Mouse (Mus musculus) brain, embryonic 14.5 days (tissue): ENCODE data around the gene Col4a3. TPM values are rescaled to one million over a fixed set of nuclear protein-coding genes. Genes with fewer than 3 reads are reported as not detected.
A peak's percentile ranks its signal among the peaks of the same experiment; 100 is the strongest.

Source experiments
- DNase-seq: peaks from one replicate; pipeline ENCODE4 v3.0.0-alpha.2; 2011; ENCODE audit warnings: low read depth
- CTCF ChIP-seq: fragments of 200-500 bp; IDR thresholded peaks from 2 replicates; pipeline ENCODE4 v1.5.1; 2012; ENCODE audit warnings: inconsistent platforms, mild to moderate bottlenecking, moderate library complexity, borderline replicate concordance; ENCODE audit not compliant: insufficient read depth, insufficient read length; ENCODE audit errors: extremely low read depth
- POLR2A ChIP-seq: fragments of 200-500 bp; IDR thresholded peaks from 2 replicates; pipeline ENCODE4 v1.6.1; 2012; ENCODE audit warnings: mild to moderate bottlenecking, inconsistent platforms, borderline replicate concordance; ENCODE audit not compliant: poor library complexity, insufficient read depth, insufficient read length, severe bottlenecking; ENCODE audit errors: extremely low read depth
- polyA plus RNA-seq: library from polyadenylated mRNA; depleted of rRNA; stranded (reverse); fragments of >200 nt; gene quantifications from 2 replicates; pipeline ENCODE4 v1.2.3, GENCODE M21; 2012

Col4a3 gene
- polyA plus RNA-seq, 1 experiment, result 0.25 TPM

- DNase-seq, result no peak
- TF ChIP-seq POLR2A, result no peak
- no peak for TF ChIP-seq CTCF
Observed at GRCm38 (mm10) chr1:82637414-82637813, 50.7 kb downstream of the Col4a3 start.

GRCm38 (mm10) chr1:82638428-82638827, 51.7 kb downstream of the Col4a3 start:
- DNase-seq, result no peak
- TF ChIP-seq POLR2A (no peak), CTCF (no peak)

GRCm38 (mm10) chr1:82641316-82641987, 54.7 kb downstream of the Col4a3 start:
- TF ChIP-seq CTCF (peak; percentile 94), POLR2A (no peak)

GRCm38 (mm10) chr1:82647989-82648388, 61.3 kb downstream of the Col4a3 start:
- TF ChIP-seq POLR2A, result no peak
- no peak for TF ChIP-seq CTCF
- DNase-seq, result peak; percentile 8

More at GRCm38 (mm10) chr1:82641316-82641987, 54.7 kb downstream of the Col4a3 start:
- peak; percentile 86 for DNase-seq

- TF ChIP-seq CTCF (no peak), POLR2A (no peak)
- peak; percentile 87 for DNase-seq
Observed at GRCm38 (mm10) chr1:82650868-82651267, 64.1 kb downstream of the Col4a3 start.

GRCm38 (mm10) chr1:82654046-82654445, 67.3 kb downstream of the Col4a3 start:
- TF ChIP-seq CTCF (no peak), POLR2A (no peak)
- no peak for DNase-seq

GRCm38 (mm10) chr1:82656452-82656851, 69.7 kb downstream of the Col4a3 start:
- TF ChIP-seq POLR2A (no peak), CTCF (no peak)
- no peak for DNase-seq

- DNase-seq, result no peak
- TF ChIP-seq POLR2A (no peak), CTCF (no peak)
Observed at GRCm38 (mm10) chr1:82662269-82662668, 75.5 kb downstream of the Col4a3 start.

- peak; percentile 65 for DNase-seq
- no peak for TF ChIP-seq CTCF
Observed at GRCm38 (mm10) chr1:82663522-82663921, 76.8 kb downstream of the Col4a3 start.

GRCm38 (mm10) chr1:82686328-82686727, 99.6 kb downstream of the Col4a3 start:
- no peak for DNase-seq
- TF ChIP-seq CTCF, result no peak
- TF ChIP-seq POLR2A, result no peak

- DNase-seq, result no peak
- TF ChIP-seq POLR2A, result no peak
- no peak for TF ChIP-seq CTCF
Observed at GRCm38 (mm10) chr1:82686866-82687265, 100.1 kb downstream of the Col4a3 start.

- TF ChIP-seq POLR2A, result no peak
- TF ChIP-seq CTCF, result no peak
- DNase-seq, result peak; percentile 80
Observed at GRCm38 (mm10) chr1:82687931-82688330, 101.2 kb downstream of the Col4a3 start.

- no peak for DNase-seq
- TF ChIP-seq POLR2A (no peak), CTCF (no peak)
Observed at GRCm38 (mm10) chr1:82695915-82696314, 109.2 kb downstream of the Col4a3 start.
